Mouse (Mus musculus): ENCODE data around the gene Fgfr3.

GRCm38 (mm10) chr5:33728841-33729240 lies 7.4 kb downstream of the Fgfr3 start:
- TF ChIP-seq CTCF (IDR thresholded peaks at IDR 0.05; ENCODE audit: insufficient read depth, low read depth, low read length) (no peak), POLR2A (IDR thresholded peaks at IDR 0.05; ENCODE audit: insufficient read depth, low read depth, low read length) (no peak)
